Mouse (Mus musculus) liver, embryonic 14.5 days (tissue): ENCODE measurements around the gene Acr. TPM values are rescaled to one million over a fixed set of nuclear protein-coding genes. Genes with fewer than 3 reads are reported as not detected.

Experiments used
- ATAC-seq: fragments of 200-750 bp; cut with Nextera tagmentation; 2 replicates; pipeline ENCODE4 v1.8.0; 2017; ENCODE audit warnings: moderate number of reproducible peaks, mild to moderate bottlenecking, moderate library complexity; ENCODE audit not compliant: insufficient read depth
- DNase-seq, 3 experiments: peaks; one replicate each; pipeline ENCODE4 v3.0.0-alpha.2; 2012 to 2013; ENCODE audit warnings: low read depth in 3 of 3, low spot score in 3 of 3
- H3K27ac ChIP-seq: fragments of 300-500 bp; sonication (generic); 2 replicates; pipeline ENCODE4 v1.5.1; 2014; ENCODE audit warnings: moderate library complexity, mild to moderate bottlenecking, control low read depth, inconsistent platforms
- H3K27me3 ChIP-seq: fragments of 300-500 bp; sonication (generic); 2 replicates; pipeline ENCODE4 v1.6.1; 2014; ENCODE audit warnings: mild to moderate bottlenecking, low read length, moderate library complexity; ENCODE audit not compliant: control insufficient read depth, insufficient read depth
- H3K36me3 ChIP-seq: fragments of 300-500 bp; sonication (generic); replicated peaks from 2 replicates; pipeline ENCODE4 v1.6.1; 2014; ENCODE audit warnings: low read depth; ENCODE audit not compliant: control insufficient read depth, insufficient read depth
- H3K4me1 ChIP-seq, 2 experiments: fragments of 200-500 bp in 1 of 2; fragments of 300-500 bp in 1 of 2; sonication (generic) in 1 of 2; replicated peaks; 2 replicates each; pipeline ENCODE4 v1.6.1; 2012 to 2014; ENCODE audit warnings: antibody characterized with exemption in 1 of 2, inconsistent platforms in 1 of 2, low read length in 1 of 2; ENCODE audit not compliant: control insufficient read depth in 2 of 2, insufficient read depth in 2 of 2
- H3K4me2 ChIP-seq: fragments of 300-500 bp; sonication (generic); 2 replicates; pipeline ENCODE4 v1.6.1; 2014; ENCODE audit warnings: low read depth, mild to moderate bottlenecking, control low read depth, moderate library complexity
- H3K4me3 ChIP-seq, 2 experiments: fragments of 200-500 bp in 1 of 2; fragments of 300-500 bp in 1 of 2; sonication (generic) in 1 of 2; 2 replicates each; pipeline ENCODE4 v1.5.1; 2012 to 2014; ENCODE audit warnings: low read depth in 2 of 2, low read length in 2 of 2, mild to moderate bottlenecking in 2 of 2, control low read depth in 1 of 2, inconsistent platforms in 1 of 2, moderate library complexity in 1 of 2; ENCODE audit not compliant: insufficient read depth in 1 of 2
- H3K9ac ChIP-seq: fragments of 300-500 bp; sonication (generic); replicated peaks from 2 replicates; pipeline ENCODE4 v1.6.1; 2014; ENCODE audit warnings: mild to moderate bottlenecking, control low read depth, moderate library complexity
- H3K9me3 ChIP-seq: fragments of 300-500 bp; sonication (generic); 2 replicates; pipeline ENCODE4 v1.6.1; 2016; ENCODE audit warnings: low read length, mixed read lengths; ENCODE audit not compliant: control insufficient read depth
- CTCF ChIP-seq: IDR thresholded peaks from 2 replicates; pipeline ENCODE4 v1.5.1; 2016; ENCODE audit warnings: antibody characterized with exemption, low read depth, control low read depth
- EP300 ChIP-seq: IDR thresholded peaks from 2 replicates; pipeline ENCODE4 v1.6.1; 2016; ENCODE audit warnings: antibody characterized with exemption, low read depth
- WGBS: fragments of 180-500 bp; shearing (Covaris S2); extraction: QIAGEN DNeasy Blood & Tissue Kit; methylation state at CpG from one replicate; pipeline ENCODE4 v1.1.7; 2014; ENCODE audit not compliant: insufficient replicate concordance; 5-methylcytosine and 5-hydroxymethylcytosine counted together
- polyA plus RNA-seq, 2 experiments: library from polyadenylated mRNA; depleted of rRNA in 1 of 2; stranded (reverse) in 1 of 2; unstranded in 1 of 2; fragments of >200 nt; fragmentation: Nextera tagmentation in 1 of 2; extraction: Ambion mirVana in 1 of 2; gene quantifications; 2 replicates each; pipeline versions ENCODE4 v1.2.1 to v1.2.3; 2012 to 2014

Gene Acr
- polyA plus RNA-seq, 2 experiments: 0.04 TPM; not detected in 1

- H3K4me1 ChIP-seq: no peaks in the 10 kb centered on the region
- DNase-seq: no peak
- no peak for ATAC-seq
- no peaks in the 10 kb centered on the region for H3K36me3 ChIP-seq
- peaks cover 3% of the 10 kb centered on the region; the same call in 1 of the 2 replicates for H3K27me3 ChIP-seq
- TF ChIP-seq CTCF (no peak), EP300 (no peak)
- H3K9me3 ChIP-seq: no peaks in the 10 kb centered on the region
- H3K9ac ChIP-seq: no peak overlapping the region
- 53% methylated on average over 40 of the region's 40 CpGs for WGBS
- H3K4me3 ChIP-seq: no peak overlapping the region
- no peak overlapping the region for H3K4me2 ChIP-seq
- no peak overlapping the region for H3K27ac ChIP-seq
Observed at GRCm38 (mm10) chr15:89557179-89557995, 10.7 kb upstream of the Acr start.

DNA sequence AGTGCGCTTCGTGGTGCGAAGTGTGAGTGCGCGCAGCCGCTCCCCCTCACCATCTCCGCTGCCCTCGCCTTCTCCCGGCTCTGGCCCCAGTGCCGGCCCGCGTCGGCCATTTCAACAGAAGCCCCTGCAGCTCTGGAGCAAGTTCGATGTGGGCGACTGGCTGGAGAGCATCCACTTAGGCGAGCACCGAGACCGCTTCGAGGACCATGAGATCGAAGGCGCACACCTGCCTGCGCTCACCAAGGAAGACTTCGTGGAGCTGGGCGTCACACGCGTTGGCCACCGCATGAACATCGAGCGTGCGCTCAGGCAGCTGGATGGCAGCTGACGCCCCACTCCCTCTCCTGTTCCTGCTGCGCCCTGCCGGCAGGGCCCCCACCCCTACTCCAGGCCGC, 10.1 kb upstream of the Acr start:
- DNase-seq: no peak
- 63% methylated on average over 34 of the region's 34 CpGs for WGBS

GRCm38 (mm10) chr15:89559202-89559731, 8.9 kb upstream of the Acr start:
- no peak overlapping the region for H3K27ac ChIP-seq
- ATAC-seq: 0 out of 2 replicates have a peak, but pooled peaks have one; percentile 14
- peaks cover 3% of the 10 kb centered on the region; the same call in 1 of the 2 replicates for H3K27me3 ChIP-seq
- no peaks in the 10 kb centered on the region for H3K36me3 ChIP-seq
- TF ChIP-seq CTCF (no peak), EP300 (no peak)
- DNase-seq: no peak
- H3K9me3 ChIP-seq: no peaks in the 10 kb centered on the region
- no peak overlapping the region for H3K9ac ChIP-seq
- no peak overlapping the region for H3K4me3 ChIP-seq
- H3K4me2 ChIP-seq: no peak overlapping the region
- no peaks in the 10 kb centered on the region for H3K4me1 ChIP-seq
- WGBS: 65% methylated on average over 10 of the region's 10 CpGs

More for the DNA sequence above, 10.1 kb upstream of the Acr start:
- Histone ChIP-seq H3K4me3 (no peak overlapping the region), H3K9ac (no peak overlapping the region), H3K27ac (no peak overlapping the region), H3K4me2 (no peak overlapping the region), H3K27me3 (peaks cover 3% of the 10 kb centered on the region; the same call in 1 of the 2 replicates), H3K4me1 (no peaks in the 10 kb centered on the region), H3K36me3 (no peaks in the 10 kb centered on the region), H3K9me3 (no peaks in the 10 kb centered on the region)
- TF ChIP-seq EP300 (no peak), CTCF (no peak)
- no peak for ATAC-seq

- Histone ChIP-seq H3K9me3 (no peaks in the 10 kb centered on the region), H3K9ac (no peak overlapping the region), H3K4me1 (peaks cover 0 to 2% of the 10 kb centered on the region in 2 experiments; a peak in 1 of 4 replicates), H3K27me3 (no peaks in the 10 kb centered on the region), H3K27ac (no peak overlapping the region), H3K36me3 (no peaks in the 10 kb centered on the region), H3K4me2 (no peak overlapping the region), H3K4me3 (no peak overlapping the region)
- TF ChIP-seq EP300: no peak
- no peak for TF ChIP-seq CTCF
- DNase-seq (no peak), ATAC-seq (no peak)
- 11% methylated on average over 8 of the region's 8 CpGs for WGBS
Observed at GRCm38 (mm10) chr15:89572147-89572546, 4.0 kb downstream of the Acr start.

- no peaks in the 10 kb centered on the region for H3K36me3 ChIP-seq
- H3K9ac ChIP-seq: no peak overlapping the region
- no peaks in the 10 kb centered on the region for H3K9me3 ChIP-seq
- no peak overlapping the region for H3K27ac ChIP-seq
- WGBS: 59% methylated on average over 7 of the region's 7 CpGs
- TF ChIP-seq CTCF: no peak
- TF ChIP-seq EP300: no peak
- no peak overlapping the region for H3K4me2 ChIP-seq
- no peaks in the 10 kb centered on the region for H3K4me1 ChIP-seq
- no peaks in the 10 kb centered on the region for H3K27me3 ChIP-seq
- no peak overlapping the region for H3K4me3 ChIP-seq
- no peak for DNase-seq
- ATAC-seq: no peak
Observed at GRCm38 (mm10) chr15:89582494-89582893, 14.4 kb downstream of the Acr start.
